Comparison of ENCODE assay signal across 8 mouse cellular contexts in the genomic region with DNA sequence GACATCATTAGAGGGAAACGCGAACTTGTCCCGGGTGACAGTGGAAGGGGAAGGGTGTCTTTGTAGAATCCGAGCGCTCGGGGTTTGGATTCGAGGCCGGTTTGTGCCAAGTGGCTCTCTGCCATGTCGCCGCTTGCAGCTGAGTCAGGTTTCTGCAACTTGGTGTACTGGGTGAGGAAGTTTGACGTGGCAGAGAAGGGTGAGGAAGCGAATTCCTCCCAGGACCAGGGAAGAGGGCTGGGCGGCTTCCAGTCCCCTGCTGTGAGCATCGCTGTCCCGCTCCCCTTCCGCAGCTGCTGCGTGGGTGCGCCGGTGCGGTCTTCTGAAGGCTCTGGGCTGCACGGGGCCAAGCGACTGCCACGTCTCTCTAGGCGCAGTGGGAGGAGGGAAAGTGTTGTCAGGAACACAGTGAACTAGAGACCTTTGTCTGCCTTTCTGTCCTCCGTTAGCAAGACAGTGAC. TPM values are rescaled to one million over a fixed set of nuclear protein-coding genes. Genes with fewer than 3 reads are reported as not detected.
A peak's percentile ranks its signal among the peaks of the same experiment; 100 is the strongest.
DNase-seq lines count a peak whose midpoint lies in the region; ATAC-seq and TF ChIP-seq lines count a peak whose summit lies in the region.

No protein-coding gene starts in this region.

- H3K36me3 ChIP-seq in hindbrain, embryonic 15.5 days, result no peaks in the 10 kb centered on the region

- peak; percentile 80 for DNase-seq in ZHBTc4 (ENCODE audit: low read depth, low spot score)
- DNase-seq in gastrocnemius, adult 2 months, result peak; percentile 80
- DNase-seq in left cerebral cortex, adult 11 months (ENCODE audit: low spot score), result peak; percentile 17
- peak; percentile 63 for DNase-seq in lung, postnatal 25 days (ENCODE audit: low spot score)
- DNase-seq in right cerebral cortex, adult 2 months (ENCODE audit: low spot score in 2 of 2), result peak; percentile 47 to 66
- peak; percentile 78 for DNase-seq in yolk sac, embryonic 10.5 days (ENCODE audit: low spot score)

- peak; percentile 58 for ATAC-seq in common myeloid progenitor, adult 5-6 weeks (replicated peaks; ENCODE audit: low read depth, poor library complexity, severe bottlenecking)
- ATAC-seq in hindbrain, embryonic 15.5 days (ENCODE audit: low FRiP score, low read depth), result peak; percentile 73

- H3K27ac ChIP-seq in gastrocnemius, adult 2 months, result peak overlapping the region; percentile 92
- H3K27ac ChIP-seq in hindbrain, embryonic 15.5 days (replicated peaks), result peak overlapping the region; percentile 18; the same call in 1 of the 2 replicates

- H3K4me1 ChIP-seq in hindbrain, embryonic 15.5 days (replicated peaks), result peaks cover 11% of the 10 kb centered on the region

- no peaks in the 10 kb centered on the region for H3K9me3 ChIP-seq in hindbrain, embryonic 15.5 days

- TF ChIP-seq CTCF in gastrocnemius, adult 2 months (IDR thresholded peaks at IDR 0.05), result no peak

- intact Hi-C loops in gastrocnemius, adult 2 months (cut with DNase I), result no loop called here

- H3K9ac ChIP-seq in hindbrain, embryonic 15.5 days, result peak overlapping the region; percentile 49

- peak overlapping the region; percentile 96 for H3K4me3 ChIP-seq in gastrocnemius, adult 2 months
- peak overlapping the region; percentile 51 for H3K4me3 ChIP-seq in hindbrain, embryonic 15.5 days

- WGBS in hindbrain, embryonic 15.5 days, result 0% methylated on average over 25 of the region's 25 CpGs

- H3K4me2 ChIP-seq in hindbrain, embryonic 15.5 days, result peak overlapping the region; percentile 83

- peaks cover 19% of the 10 kb centered on the region for H3K27me3 ChIP-seq in hindbrain, embryonic 15.5 days

RNA-seq across cellular contexts. Expression of gene Sec24d, which starts 0.5 kb away (rescaled TPM):
- 19.4 and 19.9 TPM in 2 replicates for total RNA-seq in common myeloid progenitor, adult 5-6 weeks (2017)
- 1 to 10 TPM; 5.2 to 9.8 TPM for total RNA-seq in gastrocnemius, adult 2 months (2021)
- 13.1 and 16.4 TPM in 2 replicates for polyA plus RNA-seq in hindbrain, embryonic 15.5 days (2015; fragmentation: Nextera tagmentation; extraction: Ambion mirVana)

RNA-seq across cellular contexts. Expression of gene Synpo2, which starts 31.8 kb away (rescaled TPM):
- total RNA-seq in common myeloid progenitor, adult 5-6 weeks (2017), result 2.7 and 4.3 TPM in 2 replicates
- total RNA-seq in gastrocnemius, adult 2 months (2021), result 100 to 1,000 TPM; 209 to 273 TPM
- polyA plus RNA-seq in hindbrain, embryonic 15.5 days (2015; fragmentation: Nextera tagmentation; extraction: Ambion mirVana), result 0.97 and 1.1 TPM in 2 replicates

Comparison
In these comparisons a context has a peak if more than half of its experiments do, and no peak if none do; other contexts are left out.
1. Peak in every context shown above with its lines: DNase-seq, ATAC-seq, H3K4me3 ChIP-seq and H3K27ac ChIP-seq.
2. DNase-seq: peak in every context shown above with its lines; median percentile 80 in ZHBTc4; 80 in gastrocnemius, adult 2 months; 78 in yolk sac, embryonic 10.5 days; 63 in lung, postnatal 25 days; 56 in right cerebral cortex, adult 2 months; 17 in left cerebral cortex, adult 11 months.
3. RNA of gene Synpo2, which starts 31.8 kb away (total RNA-seq): 209 to 273 TPM in gastrocnemius, adult 2 months; 2.7 to 4.3 TPM in common myeloid progenitor, adult 5-6 weeks; every median in the first group is over 10 times any median in the second.